Mouse (Mus musculus): ENCODE measurements around the gene Oxgr1. TPM values are rescaled to one million over a fixed set of nuclear protein-coding genes. Genes with fewer than 3 reads are reported as not detected.

Gene Oxgr1
- polyA plus RNA-seq, 1 experiment from 2014 or later = not detected

Other genes starting within 250 kb of the Oxgr1 start
- gene Mbnl2, start 233.2 kb upstream of the Oxgr1 start, polyA plus RNA-seq (2015; fragmentation: Nextera tagmentation; extraction: Ambion mirVana) = 109 and 116 TPM in 2 replicates